8 mouse cellular contexts compared by ENCODE assay signal in the genomic region with DNA sequence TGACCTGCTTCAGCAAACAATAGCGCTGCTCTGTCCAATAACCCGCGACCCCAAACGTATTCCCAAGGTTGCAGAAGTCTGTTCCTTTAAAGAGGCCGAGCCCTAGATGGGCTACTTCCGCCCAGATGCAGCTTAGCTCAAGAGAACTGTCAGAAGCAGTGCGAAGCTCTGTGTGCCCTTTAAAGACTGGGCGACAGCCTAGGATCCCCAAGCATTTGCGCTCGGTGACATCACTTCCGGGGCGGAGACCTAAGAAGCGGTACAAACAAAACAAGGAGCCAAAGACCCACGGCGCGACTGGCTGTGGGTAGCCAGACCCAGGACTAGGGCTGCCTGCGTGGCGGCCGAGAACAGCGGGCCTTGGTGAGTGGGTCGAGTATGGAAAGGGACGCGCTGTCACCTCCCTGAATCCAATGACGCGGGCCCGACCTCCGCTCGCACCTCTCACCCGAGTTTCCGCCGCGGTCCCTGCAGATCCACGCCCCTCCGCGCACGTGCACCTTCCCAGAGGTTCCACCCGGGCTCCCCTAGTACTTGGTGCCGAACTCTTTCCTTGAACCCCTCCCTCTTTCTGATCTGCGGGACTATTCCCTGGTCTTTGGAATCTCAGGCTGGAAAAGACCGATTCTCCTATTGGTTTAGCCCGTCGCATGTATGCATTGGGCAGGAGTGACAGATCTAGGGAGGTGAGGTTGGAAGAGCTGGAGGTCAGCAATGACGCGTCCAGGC. TPM values are rescaled to one million over a fixed set of nuclear protein-coding genes. Genes with fewer than 3 reads are reported as not detected.
DNase-seq lines count a peak whose midpoint lies in the region; ATAC-seq and TF ChIP-seq lines count a peak whose summit lies in the region.

A gene (minus strand): TSS at position 219 of the 729 bp plus-strand sequence.

- peak within 1 kb of the TSS; percentile 80 to 96 for H3K4me3 ChIP-seq in ES-E14 (ENCODE audit: insufficient read depth in 1 of 2, low read depth in 1 of 2, low read length in 2 of 2, poor library complexity in 1 of 2, severe bottlenecking in 1 of 2)
- peak within 1 kb of the TSS; percentile 57 for H3K4me3 ChIP-seq in forebrain, embryonic 15.5 days
- peak within 1 kb of the TSS; percentile 65 for H3K4me3 ChIP-seq in lung, adult 2 months (replicated peaks; ENCODE audit: extremely low read depth, low read depth, low read length)

- intact Hi-C loops in heart, postnatal 25 days (cut with DNase I): loop anchor here (1.0 to 2.0 kb wide), 3 partner anchors 27 to 65 kb away; a partner anchor contains a TSS

- peak; percentile 89 for DNase-seq in ES-E14 (ENCODE audit: low read depth, low spot score)
- DNase-seq in cerebellum, adult 11-12 months: peak; percentile 91
- DNase-seq in heart, postnatal 25 days (ENCODE audit: low spot score): peak; percentile 89
- DNase-seq in layer of hippocampus, adult 18-20 months (ENCODE audit: low spot score in 2 of 2): peak; percentile 88 to 95
- peak; percentile 95 for DNase-seq in lung, adult 2 months
- DNase-seq in thymus, adult 18-20 months: peak; percentile 82 to 88

- in situ Hi-C loops in ES-E14 (cut with MboI; ENCODE audit: low sequenced_read_pairs in 2 of 2, unreplicated experiment in 2 of 2): no loop called here

- no peak within 1 kb of the TSS for H3K27ac ChIP-seq in ES-E14 (ENCODE audit: insufficient read depth, low read depth, low read length, poor library complexity, severe bottlenecking)
- peak within 1 kb of the TSS; percentile 75 for H3K27ac ChIP-seq in forebrain, embryonic 15.5 days (replicated peaks)

- no peaks in the 10 kb centered on the region for H3K27me3 ChIP-seq in forebrain, embryonic 15.5 days

- H3K9ac ChIP-seq in ES-E14 (ENCODE audit: insufficient read depth, low read depth, low read length, poor library complexity, severe bottlenecking): peak within 1 kb of the TSS; percentile 78
- H3K9ac ChIP-seq in forebrain, embryonic 15.5 days (replicated peaks): peak within 1 kb of the TSS; percentile 57

- TF ChIP-seq POLR2A in lung, adult 2 months (IDR thresholded peaks at IDR 0.05; ENCODE audit: borderline replicate concordance, extremely low read depth, low read depth, low read length): peak; percentile 86

- no peaks in the 10 kb centered on the region for H3K9me3 ChIP-seq in ES-E14 (ENCODE audit: control insufficient read depth, insufficient read depth, low read depth, low read length)
- H3K9me3 ChIP-seq in forebrain, embryonic 15.5 days: no peaks in the 10 kb centered on the region

- no peaks in the 10 kb centered on the region for H3K36me3 ChIP-seq in ES-E14 (ENCODE audit: control insufficient read depth, insufficient read depth, low read length, poor library complexity, severe bottlenecking)
- H3K36me3 ChIP-seq in forebrain, embryonic 15.5 days: no peaks in the 10 kb centered on the region

- under 1% methylated on average over 44 of the region's 44 CpGs for WGBS in forebrain, embryonic 15.5 days
- WGBS in lung, adult 2 months: under 1% methylated on average over 44 of the region's 44 CpGs

- ATAC-seq in forebrain, embryonic 15.5 days (replicated peaks): peak; percentile 98
- peak; percentile 91 for ATAC-seq in neutrophil, adult 5-6 weeks (ENCODE audit: extremely low read depth, insufficient number of reproducible peaks, low FRiP score, poor library complexity, severe bottlenecking)

- H3K4me1 ChIP-seq in ES-E14 (ENCODE audit: control insufficient read depth in 2 of 2, insufficient read depth in 2 of 2, low read length in 2 of 2, poor library complexity in 1 of 2): peaks cover 4 to 10% of the 10 kb centered on the region in 2 experiments; a peak in 2 of 4 replicates
- H3K4me1 ChIP-seq in forebrain, embryonic 15.5 days: peaks cover 14% of the 10 kb centered on the region
- peaks cover 6% of the 10 kb centered on the region; the same call in 1 of the 2 replicates for H3K4me1 ChIP-seq in lung, adult 2 months (ENCODE audit: control insufficient read depth, insufficient read depth, low read length)

- H3K4me2 ChIP-seq in forebrain, embryonic 15.5 days (replicated peaks): peak within 1 kb of the TSS; percentile 80

- no peak for TF ChIP-seq CTCF in lung, adult 2 months (IDR thresholded peaks at IDR 0.05; ENCODE audit: insufficient read depth, low read length)

TF ChIP-seq in ES-E14, 5 proteins besides CTCF, POLR2A, EP300 and RAD21:
- TF ChIP-seq ZC3H11A (IDR thresholded peaks at IDR 0.05; ENCODE audit: borderline replicate concordance, low read depth, low read length): no peak
- TF ChIP-seq CHD2 (IDR thresholded peaks at IDR 0.05; ENCODE audit: low read depth, low read length): no peak
- no peak for TF ChIP-seq ZNF384 (IDR thresholded peaks at IDR 0.05; ENCODE audit: low read depth, low read length)
- TF ChIP-seq HCFC1 (IDR thresholded peaks at IDR 0.05; ENCODE audit: borderline replicate concordance, insufficient read depth, low read length): peak; percentile 9; the same call in 1 of the 2 replicates
- no peak for TF ChIP-seq MAFK (IDR thresholded peaks at IDR 0.05; ENCODE audit: insufficient read depth, low read depth, low read length)

RNA-seq across cellular contexts. Expression of the gene that starts here (rescaled TPM):
- total RNA-seq in ES-E14 (2012; rRNA removed): 5.2 and 7.7 TPM in 2 replicates
- polyA plus RNA-seq in forebrain, embryonic 15.5 days (2015; fragmentation: Nextera tagmentation; extraction: Ambion mirVana): 14.3 and 15.7 TPM in 2 replicates
- 10 to 100 TPM; 43.1 to 44.0 TPM for total RNA-seq in heart, postnatal 25 days (2021)
- 10 to 100 TPM; 15.2 to 16.1 TPM for total RNA-seq in layer of hippocampus, adult 18-20 months (2021)
- polyA plus RNA-seq in lung, adult 2 months (2012; rRNA removed): 23.5 and 51.9 TPM in 2 replicates
- 7.1 and 7.5 TPM in 2 replicates for total RNA-seq in neutrophil, adult 5-6 weeks (2017)
